Mouse (Mus musculus): Measurements from ENCODE around the gene Spag6.

- no peak for TF ChIP-seq CTCF (IDR thresholded peaks at IDR 0.05; ENCODE audit: borderline replicate concordance, control insufficient read depth, extremely low read depth, insufficient read depth, low read length, poor library complexity)
- 0 out of 2 replicates have a peak, but pooled peaks have one; percentile 24 for TF ChIP-seq POLR2A (IDR thresholded peaks at IDR 0.05; ENCODE audit: control insufficient read depth, extremely low read depth, insufficient read depth, low read length, poor library complexity)
Measured at GRCm38 (mm10) chr2:18680961-18681360, 12.9 kb upstream of the Spag6 start.
